Mouse (Mus musculus) testis, adult 2 months (tissue): ENCODE data around the gene Rnf19b.

Experiments used
- CTCF ChIP-seq: fragments of 200-500 bp; IDR thresholded peaks from 2 replicates; pipeline ENCODE4 v1.5.1; 2012; ENCODE audit warnings: low read depth, mild to moderate bottlenecking, inconsistent platforms, low read length, moderate library complexity; ENCODE audit not compliant: control insufficient read depth, insufficient read depth, insufficient replicate concordance
- POLR2A ChIP-seq: fragments of 200-500 bp; IDR thresholded peaks from 2 replicates; pipeline ENCODE4 v1.6.1; 2012; ENCODE audit warnings: low read depth, mild to moderate bottlenecking, inconsistent platforms, low read length, moderate library complexity; ENCODE audit not compliant: control insufficient read depth

GRCm38 (mm10) chr4:129017150-129017549 is 40.9 kb upstream of the Rnf19b start:
- TF ChIP-seq POLR2A (no peak), CTCF (no peak)
